Mouse (Mus musculus): ENCODE measurements around the gene Scube1.

The Scube1 gene

GRCm38 (mm10) chr15:83724886-83725269 is at the start of gene Scube1:
Gene Scube1, minus strand, starts transcription at chr15:83725021.
- DNase-seq (ENCODE audit: low spot score in 2 of 2), result peak; percentile 83 to 85

DNA sequence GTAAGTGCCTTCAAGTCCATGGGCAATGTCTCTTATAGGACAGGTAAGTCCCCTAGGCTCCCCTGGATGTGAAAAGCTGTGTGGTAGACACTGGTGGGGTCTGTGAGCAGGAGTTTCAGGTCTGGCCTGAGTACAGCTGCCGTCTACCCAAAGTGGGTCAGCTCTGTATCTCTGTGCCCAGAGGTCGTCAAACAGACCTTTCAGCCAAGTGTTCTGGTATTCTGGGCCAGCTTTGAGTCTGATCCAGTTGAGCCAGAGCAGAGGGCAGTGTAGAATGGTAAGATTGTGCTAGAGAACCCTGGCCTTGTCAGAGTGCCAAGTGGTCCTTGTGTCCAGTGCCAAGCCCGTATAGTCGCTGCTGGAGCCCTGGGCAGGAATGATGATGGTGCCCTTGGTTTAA is 48.1 kb upstream of the Scube1 start:
- DNase-seq (ENCODE audit: low spot score in 2 of 2), result peak; percentile 5 to 7

DNA sequence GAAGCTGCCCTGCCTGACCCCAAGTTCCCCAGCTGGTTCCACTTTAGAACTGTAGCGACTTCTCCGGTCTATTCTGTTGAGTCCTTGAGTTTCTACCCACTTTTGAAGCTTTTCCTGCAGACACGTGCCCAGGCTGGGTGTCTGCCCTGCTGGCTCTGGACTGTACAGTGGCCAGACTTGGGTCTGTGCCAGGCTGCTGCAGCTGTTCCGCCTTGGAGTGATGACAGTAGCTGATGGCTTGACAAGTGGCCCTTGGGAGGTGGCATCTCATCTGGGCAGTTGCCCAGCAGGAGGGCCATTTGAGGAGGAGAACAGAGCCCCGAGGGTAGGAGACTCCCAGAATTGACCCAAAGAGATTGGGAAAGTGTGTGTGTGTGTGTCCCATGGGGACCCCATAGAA is 47.6 kb upstream of the Scube1 start:
- DNase-seq (ENCODE audit: low spot score in 2 of 2), result peak; percentile 45 to 52

- no peak for DNase-seq (ENCODE audit: low spot score in 2 of 2)
Observed at GRCm38 (mm10) chr15:83771346-83772053, 46.7 kb upstream of the Scube1 start.

DNA sequence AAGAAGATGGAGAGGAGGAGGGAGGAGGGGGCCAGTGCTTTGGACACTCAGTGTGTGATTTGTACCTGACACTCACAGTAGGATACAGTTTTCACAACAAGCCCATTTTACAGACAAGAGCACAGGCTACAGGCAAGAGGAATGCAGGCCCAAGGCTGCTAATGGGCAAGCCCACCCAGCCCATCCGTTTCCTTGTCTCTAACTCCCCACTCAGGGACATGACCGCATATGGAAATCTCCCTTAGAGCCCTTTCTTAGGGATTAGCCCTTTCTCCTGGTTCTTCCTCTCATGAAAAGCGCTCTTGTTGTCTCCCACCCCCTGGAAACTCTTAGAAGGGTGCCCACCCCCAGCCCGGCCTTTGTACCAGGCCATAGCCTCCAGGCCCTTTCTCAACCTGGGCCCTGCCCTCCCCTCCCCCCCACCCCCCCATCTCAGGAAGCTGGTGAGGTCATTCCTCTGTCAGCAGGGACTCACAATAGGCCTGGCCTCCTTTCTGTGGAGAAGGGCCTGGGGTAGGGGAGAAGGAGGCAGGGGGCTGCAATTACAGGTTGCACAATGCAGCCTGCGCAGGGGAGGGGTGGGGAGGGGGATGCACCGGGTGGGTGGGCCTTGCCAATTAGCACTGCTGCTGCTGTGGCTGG is 40.7 kb upstream of the Scube1 start:
- no peak for DNase-seq (ENCODE audit: low spot score in 2 of 2)

DNA sequence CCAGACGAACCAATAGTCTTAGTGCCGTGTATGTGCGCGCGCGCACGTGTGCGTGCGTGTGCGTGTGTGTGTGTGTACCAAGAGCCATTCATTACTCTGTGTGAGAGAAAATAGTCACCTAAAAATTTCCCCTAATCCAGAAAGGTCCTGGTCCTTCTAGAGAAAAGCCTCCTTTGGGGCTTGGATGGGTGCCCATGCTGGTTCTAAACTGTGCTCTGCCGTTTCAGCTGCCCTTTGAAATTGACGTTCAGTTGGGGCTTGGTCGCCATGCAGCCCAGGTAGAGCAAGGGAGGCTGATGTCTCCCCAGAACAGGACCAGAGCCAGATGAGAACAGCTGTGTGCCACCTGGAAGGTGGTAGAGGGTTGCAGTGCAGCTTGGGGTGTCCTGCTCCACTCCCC is 36.7 kb upstream of the Scube1 start:
- DNase-seq (ENCODE audit: low spot score in 2 of 2), result no peak

- no peak for DNase-seq (ENCODE audit: low spot score in 2 of 2)
Observed at GRCm38 (mm10) chr15:83760683-83761082, 35.9 kb upstream of the Scube1 start.

DNA sequence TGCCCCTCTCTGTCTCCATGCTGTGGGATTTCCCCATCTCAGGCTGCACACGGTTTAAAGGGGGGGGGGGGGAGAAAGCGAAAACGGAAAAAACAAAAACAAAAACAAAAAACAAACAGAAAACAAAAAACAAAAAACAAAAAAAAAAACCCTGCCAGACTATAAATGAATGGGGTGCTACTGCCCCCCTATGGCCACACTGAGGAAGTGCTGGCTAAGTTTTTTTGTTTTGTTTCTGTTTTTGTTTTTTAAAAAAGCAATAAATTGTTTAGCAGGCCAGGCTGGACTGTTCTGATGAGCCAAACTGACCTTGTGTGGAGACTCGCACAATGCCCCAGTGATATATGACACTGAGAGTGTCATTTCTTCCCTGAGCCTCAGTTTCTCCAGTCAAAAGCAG is 34.1 kb upstream of the Scube1 start:
- no peak for DNase-seq (ENCODE audit: low spot score in 2 of 2)

GRCm38 (mm10) chr15:83756742-83757141 is 31.9 kb upstream of the Scube1 start:
- no peak for DNase-seq (ENCODE audit: low spot score in 2 of 2)

DNA sequence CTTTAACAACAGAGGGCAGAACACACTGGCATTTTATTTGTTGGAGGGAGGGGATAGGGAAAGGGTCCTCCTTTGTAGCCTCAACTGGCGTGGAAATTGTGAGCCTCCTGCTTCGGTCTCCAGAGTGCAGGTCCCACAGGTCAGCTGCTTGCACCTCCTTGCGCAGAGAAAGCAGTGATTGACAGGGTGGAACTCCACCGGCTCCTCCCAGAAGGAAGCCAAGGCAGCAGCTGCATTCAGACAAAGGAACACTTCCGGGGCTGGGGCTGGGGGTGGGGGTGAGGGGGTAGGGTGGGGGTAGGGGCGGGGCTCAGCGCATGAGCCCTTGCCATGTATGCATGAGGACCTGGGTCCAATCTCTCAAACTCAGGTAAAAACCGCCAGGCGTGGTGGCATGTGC is 24.6 kb upstream of the Scube1 start:
- no peak for DNase-seq (ENCODE audit: low spot score in 2 of 2)

DNA sequence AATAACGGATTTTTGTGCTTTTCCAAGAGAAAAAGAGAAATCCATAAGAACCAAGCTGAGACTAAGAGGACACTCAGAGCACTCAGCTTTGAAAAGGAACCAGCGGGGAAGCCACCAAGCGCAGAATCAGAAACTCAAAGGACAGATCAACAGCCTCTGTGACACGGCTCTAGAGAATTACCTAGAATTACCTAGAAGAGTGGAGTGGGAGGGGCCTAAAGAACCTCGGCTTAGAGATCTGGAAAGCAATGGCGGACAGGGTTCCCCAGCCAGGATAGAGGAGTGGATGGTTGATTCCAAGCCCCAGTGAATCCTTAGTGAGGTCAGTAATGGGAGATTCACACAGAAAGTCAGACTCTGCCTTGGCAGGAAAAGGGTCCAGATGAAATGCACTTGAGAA is 24.2 kb upstream of the Scube1 start:
- no peak for DNase-seq (ENCODE audit: low spot score in 2 of 2)

GRCm38 (mm10) chr15:83746311-83746710 is 21.5 kb upstream of the Scube1 start:
- DNase-seq (ENCODE audit: low spot score in 2 of 2), result no peak

GRCm38 (mm10) chr15:83742018-83742417 is 17.2 kb upstream of the Scube1 start:
- no peak for DNase-seq (ENCODE audit: low spot score in 2 of 2)

DNA sequence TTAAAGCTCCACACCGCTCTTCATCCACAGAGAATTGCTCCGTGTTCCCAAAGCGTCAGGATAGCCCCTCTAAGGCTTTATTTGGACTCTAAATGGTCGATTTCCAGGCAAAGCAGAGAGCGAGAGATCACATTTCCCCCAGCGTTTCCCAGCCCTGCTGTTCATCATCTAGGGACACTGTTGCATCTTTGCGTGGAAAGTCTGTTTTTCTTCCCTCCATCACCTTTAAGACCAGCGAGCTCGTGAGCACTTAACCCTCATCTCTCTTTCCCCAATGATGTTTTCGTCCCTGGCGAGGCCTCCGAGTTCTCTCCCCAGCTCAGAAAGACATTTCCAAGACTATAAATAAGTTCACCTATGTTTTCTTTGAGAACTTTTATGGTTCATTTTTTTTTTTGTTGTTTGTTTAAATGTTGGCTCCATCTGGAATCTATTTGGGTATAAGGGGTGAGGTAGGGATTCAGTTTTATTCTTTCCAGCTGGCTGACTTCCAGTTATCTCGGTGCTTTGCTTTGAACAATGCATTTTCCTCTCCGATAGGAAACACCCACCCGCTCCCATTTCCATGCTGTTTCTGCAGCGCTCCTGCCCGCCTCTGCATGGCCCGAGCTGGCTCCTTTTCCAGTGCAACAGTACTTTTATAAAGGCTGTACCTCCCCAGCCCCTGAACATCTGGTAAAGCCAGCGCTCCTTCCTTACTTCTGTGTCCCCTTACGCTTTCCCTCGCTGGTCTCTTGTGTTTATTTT is 16.0 kb upstream of the Scube1 start:
- DNase-seq (ENCODE audit: low spot score in 2 of 2), result peak; percentile 18 to 47

- peak; percentile 15 to 32 for DNase-seq (ENCODE audit: low spot score in 2 of 2)
Observed at GRCm38 (mm10) chr15:83727626-83728025, 2.8 kb upstream of the Scube1 start.

GRCm38 (mm10) chr15:83726741-83727140 is 1.9 kb upstream of the Scube1 start:
- DNase-seq (ENCODE audit: low spot score in 2 of 2), result no peak

GRCm38 (mm10) chr15:83725556-83726200 is 857 bp upstream of the Scube1 start:
- no peak for DNase-seq (ENCODE audit: low spot score in 2 of 2)

GRCm38 (mm10) chr15:83724160-83724885 is 498 bp downstream of the Scube1 start:
- DNase-seq (ENCODE audit: low spot score in 2 of 2), result peak; percentile 7 to 20

- DNase-seq (ENCODE audit: low spot score in 2 of 2), result no peak
Observed at GRCm38 (mm10) chr15:83715582-83716228, 9.1 kb downstream of the Scube1 start.

- no peak for DNase-seq (ENCODE audit: low spot score in 2 of 2)
Observed at GRCm38 (mm10) chr15:83712798-83713197, 12.0 kb downstream of the Scube1 start.

DNA sequence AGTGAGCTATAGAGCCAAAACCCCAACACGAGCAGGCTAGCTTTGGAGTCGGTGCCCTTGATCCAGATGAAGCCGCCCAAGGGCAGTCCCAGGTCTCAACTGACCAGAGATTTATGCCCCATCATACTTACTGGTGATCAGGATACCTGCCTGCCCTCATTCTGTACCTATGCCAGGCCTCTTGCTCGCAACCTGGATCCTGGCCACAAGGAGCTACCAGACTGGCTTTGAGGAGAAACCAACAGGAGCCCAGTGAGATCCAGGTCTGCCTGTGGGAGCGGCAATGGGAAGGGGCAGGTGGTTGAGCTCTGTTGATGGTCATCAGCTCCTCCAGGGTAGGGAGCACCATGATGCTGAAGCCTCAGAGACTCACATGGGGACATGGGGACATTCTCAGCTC is 12.5 kb downstream of the Scube1 start:
- DNase-seq (ENCODE audit: low spot score in 2 of 2), result no peak
